Mouse (Mus musculus): ENCODE results near the gene Rnase11.
"Not testable (repeated sequence)": the region's sequence is repeated elsewhere in the genome, so short reads cannot be mapped to it uniquely, and the experiment has no call there.

Gene Rnase11

GRCm38 (mm10) chr14:51017256-51017655, 32.7 kb downstream of the Rnase11 start:
- in situ Hi-C loops (cut with MboI, MseI), result no loop called here

GRCm38 (mm10) chr14:51015780-51016179, 34.2 kb downstream of the Rnase11 start:
- in situ Hi-C loops (cut with MboI, MseI), result no loop called here

DNA sequence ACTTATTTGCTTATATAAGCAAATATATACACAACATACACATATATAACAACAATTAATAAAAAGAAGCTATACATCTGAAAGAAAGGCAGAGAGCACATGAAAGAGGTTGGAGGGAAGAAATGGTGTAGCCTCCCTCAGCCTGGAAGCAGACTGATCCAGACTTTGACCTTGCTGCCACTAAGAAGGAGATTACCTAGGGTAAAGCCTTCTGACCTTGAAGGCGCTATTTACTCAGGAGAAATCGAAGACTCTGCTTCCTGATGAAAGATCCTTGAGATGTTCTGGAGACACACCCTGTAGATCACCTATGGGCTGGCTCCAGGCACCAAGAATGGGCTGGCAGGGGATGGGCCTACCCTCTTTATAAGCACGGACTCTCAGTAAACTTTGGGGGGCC, 35.2 kb downstream of the Rnase11 start:
- in situ Hi-C loops (cut with MboI, MseI), result not testable (repeated sequence)

- in situ Hi-C loops (cut with MboI, MseI), result no loop called here
Measured at GRCm38 (mm10) chr14:51009572-51009971, 40.4 kb downstream of the Rnase11 start.

DNA sequence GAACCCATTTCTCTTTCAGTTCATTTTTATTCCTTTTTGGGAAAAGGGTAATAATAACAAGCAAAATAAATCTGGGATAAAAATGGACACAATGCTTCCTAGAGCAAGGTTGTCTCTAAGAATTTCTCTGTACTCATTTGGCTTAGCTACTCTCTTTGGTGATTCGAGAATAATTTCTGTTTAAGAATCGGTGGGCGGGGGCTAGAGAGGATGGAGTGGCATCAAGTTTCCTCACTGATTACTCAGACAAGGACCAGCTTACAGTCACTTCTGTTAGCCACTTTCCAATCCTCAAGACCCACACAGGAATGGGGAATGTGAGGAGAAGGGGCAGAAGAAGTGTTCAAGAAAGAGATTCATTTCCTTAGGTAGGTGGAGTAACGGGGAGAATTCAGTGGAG, 41.2 kb downstream of the Rnase11 start:
- in situ Hi-C loops (cut with MboI, MseI), result no loop called here

DNA sequence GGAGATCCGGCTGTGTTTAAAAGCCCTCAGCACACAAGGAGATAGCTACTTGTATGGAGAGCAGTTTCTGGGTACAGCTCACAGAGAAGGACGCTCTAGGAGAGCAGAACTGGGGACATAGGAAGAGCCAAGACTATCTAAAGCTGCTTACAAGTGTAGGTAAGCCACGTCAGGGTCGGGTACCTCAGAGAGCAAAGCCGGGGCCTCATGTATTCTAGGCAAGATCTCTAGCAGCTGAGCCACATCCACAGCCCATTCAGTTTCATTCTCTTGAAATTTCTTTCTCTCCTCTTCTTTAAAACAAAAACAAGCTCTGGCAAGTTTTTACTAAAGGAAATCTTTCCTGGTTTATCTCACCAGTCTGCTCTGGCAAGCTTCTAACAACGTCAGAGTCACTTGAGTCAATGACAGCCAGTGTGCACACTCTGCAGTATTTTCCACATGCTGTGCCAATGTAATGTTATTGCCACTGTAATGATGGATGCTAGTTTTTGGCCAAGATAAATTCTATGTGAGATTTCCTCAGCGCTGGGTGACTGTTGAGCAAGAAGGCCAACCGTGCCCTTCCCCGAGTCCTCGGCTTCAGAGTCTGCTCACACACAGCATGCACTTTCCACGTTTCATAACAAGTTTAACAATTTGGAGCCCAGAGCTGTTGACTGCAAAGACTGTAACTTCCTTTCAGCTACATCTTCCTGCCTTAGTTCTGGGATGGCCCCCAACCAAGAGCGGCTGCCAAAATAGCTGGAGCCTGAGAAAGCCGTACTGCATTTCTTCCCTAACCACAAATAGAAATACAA, 41.8 kb downstream of the Rnase11 start:
- in situ Hi-C loops (cut with MboI, MseI), result no loop called here

- in situ Hi-C loops (cut with MboI, MseI), result no loop called here
Measured at GRCm38 (mm10) chr14:51007152-51007801, 42.7 kb downstream of the Rnase11 start, which contains the start of gene Rnase10. TSS of gene Rnase10 (plus strand) at chr14:51007751.

All from T-helper 17 cell (primary cell).